Mouse (Mus musculus): Measurements from ENCODE around the gene Ccdc60. TPM values are rescaled to one million over a fixed set of nuclear protein-coding genes. Genes with fewer than 3 reads are reported as not detected.

Gene Ccdc60
- polyA plus RNA-seq, 1 experiment from 2014 or later: 2.0 TPM

GRCm38 (mm10) chr5:116224023-116224422 lies 64.8 kb downstream of the Ccdc60 start:
- no peak overlapping the region for H3K4me3 ChIP-seq (replicated peaks)
- H3K4me1 ChIP-seq: no peaks in the 10 kb centered on the region
- no peaks in the 10 kb centered on the region for H3K36me3 ChIP-seq
- H3K9me3 ChIP-seq: no peaks in the 10 kb centered on the region
- ATAC-seq (ENCODE audit: insufficient read depth, low FRiP score, low read depth): no peak
- H3K9ac ChIP-seq: no peak overlapping the region
- no peak overlapping the region for H3K4me2 ChIP-seq
- H3K27ac ChIP-seq: no peak overlapping the region
- H3K27me3 ChIP-seq (replicated peaks): no peaks in the 10 kb centered on the region
- 72% methylated on average over 6 of the region's 6 CpGs for WGBS

- H3K27me3 ChIP-seq (replicated peaks): no peaks in the 10 kb centered on the region
- H3K9me3 ChIP-seq: no peaks in the 10 kb centered on the region
- WGBS: 85% methylated on average over 3 of the region's 3 CpGs
- no peak overlapping the region for H3K4me3 ChIP-seq (replicated peaks)
- H3K4me1 ChIP-seq: no peaks in the 10 kb centered on the region
- H3K27ac ChIP-seq: no peak overlapping the region
- H3K36me3 ChIP-seq: no peaks in the 10 kb centered on the region
- H3K9ac ChIP-seq: no peak overlapping the region
- H3K4me2 ChIP-seq: no peak overlapping the region
- ATAC-seq (ENCODE audit: insufficient read depth, low FRiP score, low read depth): no peak
Measured at GRCm38 (mm10) chr5:116221916-116222315, 66.9 kb downstream of the Ccdc60 start.

- no peaks in the 10 kb centered on the region for H3K36me3 ChIP-seq
- no peak overlapping the region for H3K4me2 ChIP-seq
- no peaks in the 10 kb centered on the region for H3K9me3 ChIP-seq
- 72% methylated on average over 7 of the region's 7 CpGs for WGBS
- no peaks in the 10 kb centered on the region for H3K27me3 ChIP-seq (replicated peaks)
- H3K4me1 ChIP-seq: no peaks in the 10 kb centered on the region
- H3K9ac ChIP-seq: no peak overlapping the region
- H3K27ac ChIP-seq: no peak overlapping the region
- no peak overlapping the region for H3K4me3 ChIP-seq (replicated peaks)
- ATAC-seq (ENCODE audit: insufficient read depth, low FRiP score, low read depth): no peak
Measured at GRCm38 (mm10) chr5:116219288-116219687, 69.5 kb downstream of the Ccdc60 start.

- 65% methylated on average over 5 of the region's 5 CpGs for WGBS
- Histone ChIP-seq H3K36me3 (no peaks in the 10 kb centered on the region), H3K27me3 (replicated peaks) (no peaks in the 10 kb centered on the region), H3K27ac (no peak overlapping the region), H3K4me2 (no peak overlapping the region), H3K4me1 (no peaks in the 10 kb centered on the region), H3K9me3 (no peaks in the 10 kb centered on the region), H3K9ac (no peak overlapping the region), H3K4me3 (replicated peaks) (no peak overlapping the region)
- no peak for ATAC-seq (ENCODE audit: insufficient read depth, low FRiP score, low read depth)
Measured at GRCm38 (mm10) chr5:116212706-116213105, 76.1 kb downstream of the Ccdc60 start.

GRCm38 (mm10) chr5:116209378-116210091 lies 79.2 kb downstream of the Ccdc60 start:
- ATAC-seq (ENCODE audit: insufficient read depth, low FRiP score, low read depth): no peak
- Histone ChIP-seq H3K36me3 (no peaks in the 10 kb centered on the region), H3K4me3 (replicated peaks) (no peak overlapping the region), H3K9me3 (no peaks in the 10 kb centered on the region), H3K4me2 (no peak overlapping the region), H3K9ac (no peak overlapping the region), H3K27me3 (replicated peaks) (no peaks in the 10 kb centered on the region), H3K27ac (no peak overlapping the region), H3K4me1 (no peaks in the 10 kb centered on the region)
- 42% methylated on average over 11 of the region's 11 CpGs for WGBS

- no peak overlapping the region for H3K4me2 ChIP-seq
- no peak overlapping the region for H3K9ac ChIP-seq
- no peaks in the 10 kb centered on the region for H3K9me3 ChIP-seq
- H3K27ac ChIP-seq: no peak overlapping the region
- H3K4me1 ChIP-seq: no peaks in the 10 kb centered on the region
- no peaks in the 10 kb centered on the region for H3K36me3 ChIP-seq
- H3K4me3 ChIP-seq (replicated peaks): no peak overlapping the region
- ATAC-seq (ENCODE audit: insufficient read depth, low FRiP score, low read depth): no peak
- no peaks in the 10 kb centered on the region for H3K27me3 ChIP-seq (replicated peaks)
- WGBS: 41% methylated on average over 16 of the region's 16 CpGs
Measured at GRCm38 (mm10) chr5:116208741-116209368, 79.9 kb downstream of the Ccdc60 start.

GRCm38 (mm10) chr5:116202692-116203091 lies 86.1 kb downstream of the Ccdc60 start:
- WGBS: 68% methylated on average over 5 of the region's 5 CpGs
- Histone ChIP-seq H3K36me3 (no peaks in the 10 kb centered on the region), H3K4me2 (no peak overlapping the region), H3K27ac (no peak overlapping the region), H3K4me1 (no peaks in the 10 kb centered on the region), H3K4me3 (replicated peaks) (no peak overlapping the region), H3K9me3 (no peaks in the 10 kb centered on the region), H3K27me3 (replicated peaks) (no peaks in the 10 kb centered on the region), H3K9ac (no peak overlapping the region)
- ATAC-seq (ENCODE audit: insufficient read depth, low FRiP score, low read depth): no peak

- WGBS: 35% methylated on average over 11 of the region's 11 CpGs
- Histone ChIP-seq H3K4me1 (no peaks in the 10 kb centered on the region), H3K36me3 (no peaks in the 10 kb centered on the region), H3K9ac (no peak overlapping the region), H3K4me3 (replicated peaks) (no peak overlapping the region), H3K27me3 (replicated peaks) (no peaks in the 10 kb centered on the region), H3K27ac (no peak overlapping the region), H3K4me2 (no peak overlapping the region), H3K9me3 (no peaks in the 10 kb centered on the region)
- no peak for ATAC-seq (ENCODE audit: insufficient read depth, low FRiP score, low read depth)
Measured at GRCm38 (mm10) chr5:116194499-116194898, 94.3 kb downstream of the Ccdc60 start.

GRCm38 (mm10) chr5:116192693-116193092 lies 96.1 kb downstream of the Ccdc60 start:
- no peaks in the 10 kb centered on the region for H3K27me3 ChIP-seq (replicated peaks)
- no peak for ATAC-seq (ENCODE audit: insufficient read depth, low FRiP score, low read depth)
- WGBS: 73% methylated on average over 9 of the region's 9 CpGs
- no peak overlapping the region for H3K4me2 ChIP-seq
- no peaks in the 10 kb centered on the region for H3K4me1 ChIP-seq
- no peak overlapping the region for H3K27ac ChIP-seq
- no peaks in the 10 kb centered on the region for H3K9me3 ChIP-seq
- no peaks in the 10 kb centered on the region for H3K36me3 ChIP-seq
- H3K9ac ChIP-seq: no peak overlapping the region
- H3K4me3 ChIP-seq (replicated peaks): no peak overlapping the region

GRCm38 (mm10) chr5:116191596-116191995 lies 97.2 kb downstream of the Ccdc60 start:
- H3K9ac ChIP-seq: no peak overlapping the region
- no peak overlapping the region for H3K4me2 ChIP-seq
- H3K27ac ChIP-seq: no peak overlapping the region
- no peak overlapping the region for H3K4me3 ChIP-seq (replicated peaks)
- 95% methylated on average over 3 of the region's 3 CpGs for WGBS
- no peaks in the 10 kb centered on the region for H3K36me3 ChIP-seq
- no peaks in the 10 kb centered on the region for H3K27me3 ChIP-seq (replicated peaks)
- ATAC-seq (ENCODE audit: insufficient read depth, low FRiP score, low read depth): no peak
- no peaks in the 10 kb centered on the region for H3K4me1 ChIP-seq
- no peaks in the 10 kb centered on the region for H3K9me3 ChIP-seq

- Histone ChIP-seq H3K36me3 (no peaks in the 10 kb centered on the region), H3K4me3 (replicated peaks) (no peak overlapping the region), H3K4me1 (no peaks in the 10 kb centered on the region), H3K9ac (no peak overlapping the region), H3K27ac (no peak overlapping the region), H3K27me3 (replicated peaks) (no peaks in the 10 kb centered on the region), H3K4me2 (no peak overlapping the region), H3K9me3 (no peaks in the 10 kb centered on the region)
- ATAC-seq (ENCODE audit: insufficient read depth, low FRiP score, low read depth): no peak
- 31% methylated on average over 6 of the region's 6 CpGs for WGBS
Measured at GRCm38 (mm10) chr5:116189818-116190217, 99.0 kb downstream of the Ccdc60 start.

- no peak overlapping the region for H3K9ac ChIP-seq
- no peak overlapping the region for H3K4me3 ChIP-seq (replicated peaks)
- H3K4me1 ChIP-seq: no peaks in the 10 kb centered on the region
- no peaks in the 10 kb centered on the region for H3K36me3 ChIP-seq
- WGBS: 16% methylated on average over 13 of the region's 13 CpGs
- no peak for ATAC-seq (ENCODE audit: insufficient read depth, low FRiP score, low read depth)
- no peaks in the 10 kb centered on the region for H3K9me3 ChIP-seq
- H3K27me3 ChIP-seq (replicated peaks): no peaks in the 10 kb centered on the region
- H3K4me2 ChIP-seq: no peak overlapping the region
- no peak overlapping the region for H3K27ac ChIP-seq
Measured at GRCm38 (mm10) chr5:116180594-116180993, 108.2 kb downstream of the Ccdc60 start.
